Mouse (Mus musculus) common myeloid progenitor, adult 5-6 weeks (primary cell): Measurements from ENCODE around the gene Gbf1. TPM values are rescaled to one million over a fixed set of nuclear protein-coding genes. Genes with fewer than 3 reads are reported as not detected.
"Not testable (repeated sequence)": the region's sequence is repeated elsewhere in the genome, so short reads cannot be mapped to it uniquely, and the experiment has no call there.

ENCODE experiments used
- ATAC-seq: replicated peaks from 2 replicates; pipeline ENCODE4 v1.8.0; 2016; ENCODE audit warnings: low read depth, mild to moderate bottlenecking, moderate TSS enrichment, inconsistent platforms; ENCODE audit not compliant: poor library complexity, severe bottlenecking
- total RNA-seq: library from RNA; stranded (forward); fragments of 200-1000, 187-1606 nt; gene quantifications from 2 replicates; pipeline ENCODE4 v1.2.3, GENCODE M21; 2017

Gbf1 gene
- total RNA-seq, 1 experiment from 2014 or later: 38.7 TPM

- ATAC-seq: no peak
These were observed 64.4 kb downstream of the Gbf1 start for GRCm38 (mm10) chr19:46216716-46217115.

- not testable (repeated sequence) for ATAC-seq
These were observed 65.0 kb downstream of the Gbf1 start for GRCm38 (mm10) chr19:46217347-46217746.

- no peak for ATAC-seq
These were observed 67.8 kb downstream of the Gbf1 start for GRCm38 (mm10) chr19:46220116-46220515.

- no peak for ATAC-seq
These were observed 70.8 kb downstream of the Gbf1 start for GRCm38 (mm10) chr19:46223118-46223517.

- no peak for ATAC-seq
These were observed 72.6 kb downstream of the Gbf1 start for GRCm38 (mm10) chr19:46224882-46225281.

- ATAC-seq: no peak
These were observed 73.2 kb downstream of the Gbf1 start for GRCm38 (mm10) chr19:46225506-46225905.

- no peak for ATAC-seq
These were observed 74.0 kb downstream of the Gbf1 start for GRCm38 (mm10) chr19:46226295-46226694.

GRCm38 (mm10) chr19:46227300-46227699, 75.0 kb downstream of the Gbf1 start:
- ATAC-seq: no peak

- no peak for ATAC-seq
These were observed 82.1 kb downstream of the Gbf1 start for GRCm38 (mm10) chr19:46234450-46234849.

GRCm38 (mm10) chr19:46236658-46237057, 84.3 kb downstream of the Gbf1 start:
- ATAC-seq: no peak

- peak; percentile 50; the same call in 1 of the 2 replicates for ATAC-seq
These were observed 87.9 kb downstream of the Gbf1 start for GRCm38 (mm10) chr19:46240246-46240645.

- 0 out of 2 replicates have a peak, but pooled peaks have one; percentile 15 for ATAC-seq
These were observed 90.1 kb downstream of the Gbf1 start for GRCm38 (mm10) chr19:46242416-46242815.

- ATAC-seq: no peak
These were observed 92.3 kb downstream of the Gbf1 start for GRCm38 (mm10) chr19:46244628-46245027.

- ATAC-seq: no peak
These were observed 96.7 kb downstream of the Gbf1 start for GRCm38 (mm10) chr19:46248991-46249390.

- peak; percentile 68 for ATAC-seq
These were observed 101.9 kb downstream of the Gbf1 start for GRCm38 (mm10) chr19:46254163-46254752.

GRCm38 (mm10) chr19:46264762-46265161, 112.5 kb downstream of the Gbf1 start:
- no peak for ATAC-seq

- peak; percentile 69; the same call in 1 of the 2 replicates for ATAC-seq
These were observed 123.0 kb downstream of the Gbf1 start for GRCm38 (mm10) chr19:46275307-46275706.

GRCm38 (mm10) chr19:46282081-46282849, 130.0 kb downstream of the Gbf1 start:
- ATAC-seq: no peak

- no peak for ATAC-seq
These were observed 132.4 kb downstream of the Gbf1 start for GRCm38 (mm10) chr19:46284686-46285085.

GRCm38 (mm10) chr19:46285631-46286030, 133.3 kb downstream of the Gbf1 start:
- ATAC-seq: no peak

GRCm38 (mm10) chr19:46286047-46286446, 133.7 kb downstream of the Gbf1 start:
- no peak for ATAC-seq

- no peak for ATAC-seq
These were observed 134.6 kb downstream of the Gbf1 start for GRCm38 (mm10) chr19:46286926-46287325.
